Mouse (Mus musculus) gastrocnemius, postnatal 36 days (tissue): ENCODE measurements at regions not wholly inside any gene's neighbourhood (a gene's known extent, or its start where the extent isn't known, plus 50 kb on each side); places are given as distances from the start of the nearest gene placed in this dataset.
A peak's percentile ranks its signal among the peaks of the same experiment; 100 is the strongest.

ENCODE experiments used
- DNase-seq, 2 experiments: peaks; one replicate each; pipeline ENCODE4 v3.0.0; 2022
- intact Hi-C: fragments of 180-260 bp; cut with DNase I; formaldehyde crosslinking; loops from one replicate; pipeline ENCODE4 v1.15.1; 2025

- intact Hi-C loops: no loop called here
- no peak for DNase-seq
Measured at GRCm38 (mm10) chr13:51297231-51297880, 111.1 kb upstream of the S1pr3 start.

DNA sequence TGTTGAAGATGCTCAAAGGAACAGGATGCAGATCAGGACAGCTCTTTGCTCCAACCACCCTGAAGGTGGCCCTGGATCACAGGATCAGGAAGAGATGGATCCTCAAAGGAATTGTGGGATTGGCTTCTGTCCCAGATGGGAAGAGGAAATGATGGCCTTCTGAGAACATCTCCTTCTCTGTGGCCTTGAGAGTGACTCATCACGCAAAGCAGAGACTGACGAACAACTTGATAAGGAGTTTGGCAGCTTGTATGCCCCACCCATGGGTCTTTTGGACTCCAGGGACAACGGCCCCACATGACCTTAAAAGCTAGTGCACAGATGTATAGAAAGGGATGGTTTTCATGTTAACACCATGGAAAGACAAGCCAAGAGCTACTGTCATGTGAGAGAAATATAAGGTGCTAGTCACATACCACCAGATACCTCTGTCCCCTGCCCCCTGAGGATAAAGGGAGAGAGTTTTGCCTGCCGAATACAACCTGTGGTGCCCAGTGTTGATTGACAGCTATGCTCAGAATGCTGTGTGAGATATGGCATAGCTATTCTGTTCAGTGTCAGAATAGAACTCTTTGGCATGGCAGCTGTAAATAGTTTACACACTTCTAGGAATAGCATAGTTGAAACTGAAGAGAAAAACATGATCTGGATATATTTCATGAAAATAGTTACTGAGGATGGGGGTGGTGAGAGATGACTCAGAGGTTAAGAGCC, 109.2 kb upstream of the S1pr3 start:
- DNase-seq: peak in 1 of 2 experiments; percentile 12
- intact Hi-C loops: no loop called here

- intact Hi-C loops: no loop called here
- no peak for DNase-seq
Measured at GRCm38 (mm10) chr13:51301476-51301875, 107.0 kb upstream of the S1pr3 start.

DNA sequence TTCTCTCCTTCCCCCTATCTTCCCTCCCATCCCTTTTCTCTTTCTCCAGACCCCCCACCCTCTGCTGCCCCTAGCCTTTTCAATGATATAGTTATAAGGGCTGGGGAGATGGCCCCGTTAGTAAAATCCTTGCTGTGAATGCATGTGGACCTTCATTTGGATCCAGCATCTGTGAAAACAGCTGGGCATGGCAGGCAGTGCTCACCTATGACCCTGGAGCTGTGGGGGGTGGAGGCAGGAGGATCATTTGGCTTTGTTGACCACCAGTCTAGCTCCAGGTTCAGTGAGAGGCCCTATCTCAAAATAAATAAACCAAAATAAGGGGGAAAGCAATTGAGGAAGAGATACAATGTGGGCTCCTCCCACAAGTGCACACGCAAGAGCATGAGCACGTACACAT, 105.3 kb upstream of the S1pr3 start:
- no peak for DNase-seq
- intact Hi-C loops: no loop called here

- intact Hi-C loops: no loop called here
Measured at GRCm38 (mm10) chr13:51304631-51305030, 103.8 kb upstream of the S1pr3 start.

GRCm38 (mm10) chr13:51309446-51309845, 99.0 kb upstream of the S1pr3 start:
- intact Hi-C loops: no loop called here
- DNase-seq: no peak

More at GRCm38 (mm10) chr13:51304631-51305030, 103.8 kb upstream of the S1pr3 start:
- DNase-seq: no peak

- intact Hi-C loops: no loop called here
- DNase-seq: no peak
Measured at GRCm38 (mm10) chr13:51310041-51310440, 98.4 kb upstream of the S1pr3 start.

DNA sequence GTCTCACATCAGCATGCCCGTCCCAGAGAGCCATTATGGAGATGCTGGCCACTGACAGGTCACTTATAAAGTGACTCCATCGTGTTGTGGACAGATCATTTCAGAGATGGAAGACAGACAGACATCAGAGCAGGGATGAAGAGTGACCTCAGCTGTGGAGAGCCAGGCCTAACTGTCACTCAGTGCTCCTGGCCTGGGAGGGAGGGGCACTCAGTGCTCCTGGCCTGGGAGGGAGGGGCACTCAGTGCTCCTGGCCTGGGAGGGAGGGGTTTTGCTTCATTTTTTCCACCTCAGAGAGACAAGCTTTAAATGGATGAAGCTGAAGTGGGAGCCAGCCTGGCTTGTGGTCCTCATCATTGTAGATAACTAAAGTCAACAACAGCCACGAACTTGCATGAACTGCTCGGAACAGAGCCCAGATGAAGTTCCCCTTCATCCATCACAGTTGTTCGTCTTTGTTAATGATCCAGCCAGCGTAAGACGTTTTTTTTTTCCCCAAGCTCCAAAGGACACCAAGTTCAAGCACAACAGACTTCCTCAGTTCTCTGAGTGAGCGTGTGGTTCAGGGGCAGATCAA, 96.7 kb upstream of the S1pr3 start:
- intact Hi-C loops: no loop called here

GRCm38 (mm10) chr13:51313129-51313850, 95.1 kb upstream of the S1pr3 start:
- peak; percentile 63 to 69 for DNase-seq
- intact Hi-C loops: no loop called here

More for the DNA sequence above, 96.7 kb upstream of the S1pr3 start:
- DNase-seq: no peak

DNA sequence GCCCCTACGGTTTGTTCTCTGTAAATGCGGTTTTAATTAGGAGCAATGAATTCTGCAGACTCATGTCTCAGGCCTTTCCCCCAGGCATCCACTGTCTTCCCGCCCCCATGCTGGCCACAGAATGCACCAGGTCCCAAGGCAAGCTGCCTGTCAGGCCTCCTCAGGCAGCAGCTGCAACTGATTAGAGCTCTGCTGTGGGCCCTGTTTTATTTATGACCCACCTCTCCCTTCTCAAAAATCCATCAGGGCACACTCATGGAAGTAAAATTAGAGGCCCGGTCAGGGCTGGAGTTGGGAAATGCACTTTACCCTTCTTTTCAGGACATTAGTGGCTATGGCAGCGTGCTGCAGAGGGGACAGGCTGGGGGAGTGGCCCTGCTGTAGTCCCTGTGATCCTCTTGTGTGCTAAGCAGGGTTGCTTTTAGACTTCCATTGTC, 93.9 kb upstream of the S1pr3 start:
- peak; percentile 47 to 69 for DNase-seq
- intact Hi-C loops: no loop called here

- intact Hi-C loops: loop anchor here (5.0 kb wide), 1 partner anchor 92 kb away; the partner anchor contains the start of gene S1pr3
- DNase-seq: no peak
Measured at GRCm38 (mm10) chr13:51315008-51315778, 93.2 kb upstream of the S1pr3 start.

DNA sequence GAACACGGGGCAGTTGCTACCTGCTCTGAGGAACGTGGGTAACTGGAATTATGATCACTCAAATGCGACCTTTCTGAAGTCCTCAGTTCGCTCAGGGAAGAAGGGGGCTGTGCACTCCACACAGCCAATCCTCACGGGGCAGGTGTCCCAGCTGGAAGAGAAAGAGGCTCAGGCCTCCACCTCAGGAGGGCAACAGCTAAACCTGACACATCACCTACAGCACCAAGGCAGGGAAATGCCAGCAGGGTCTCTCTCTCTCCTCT, 92.7 kb upstream of the S1pr3 start:
- intact Hi-C loops: loop anchor here (5.0 kb wide), 1 partner anchor 92 kb away; the partner anchor contains the start of gene S1pr3
- no peak for DNase-seq

DNA sequence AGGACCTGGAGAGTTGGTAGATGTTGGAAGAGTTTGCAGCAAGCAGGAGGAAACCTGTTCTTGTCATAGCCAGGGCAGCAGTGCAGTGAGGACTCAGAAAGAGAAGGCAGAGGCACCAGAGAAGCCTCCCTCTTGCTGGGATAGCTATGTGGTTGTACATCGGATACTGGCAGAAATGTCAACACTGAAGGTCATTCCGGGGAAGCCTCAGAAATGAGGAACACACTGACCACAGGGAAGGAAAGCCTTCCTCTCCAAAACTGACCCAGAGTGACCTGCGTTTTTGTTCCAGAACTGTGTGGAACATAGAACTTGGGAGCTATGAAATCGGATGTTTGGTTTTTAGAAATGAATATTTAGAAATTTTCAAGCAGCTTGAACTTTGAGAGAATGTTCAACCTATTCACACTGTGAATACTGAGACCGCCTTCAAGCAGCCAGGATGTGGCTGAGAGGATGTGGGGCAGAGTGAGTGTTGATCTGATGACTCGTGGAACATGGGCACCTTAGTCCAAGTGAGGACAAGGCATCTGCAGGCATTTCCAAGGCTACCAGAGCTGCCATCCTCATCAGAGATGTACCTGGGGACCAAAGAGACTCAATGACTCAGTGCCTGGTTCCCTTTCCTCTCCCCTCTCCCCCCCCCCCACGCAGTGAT, 85.3 kb upstream of the S1pr3 start:
- DNase-seq: no peak
- intact Hi-C loops: no loop called here

DNA sequence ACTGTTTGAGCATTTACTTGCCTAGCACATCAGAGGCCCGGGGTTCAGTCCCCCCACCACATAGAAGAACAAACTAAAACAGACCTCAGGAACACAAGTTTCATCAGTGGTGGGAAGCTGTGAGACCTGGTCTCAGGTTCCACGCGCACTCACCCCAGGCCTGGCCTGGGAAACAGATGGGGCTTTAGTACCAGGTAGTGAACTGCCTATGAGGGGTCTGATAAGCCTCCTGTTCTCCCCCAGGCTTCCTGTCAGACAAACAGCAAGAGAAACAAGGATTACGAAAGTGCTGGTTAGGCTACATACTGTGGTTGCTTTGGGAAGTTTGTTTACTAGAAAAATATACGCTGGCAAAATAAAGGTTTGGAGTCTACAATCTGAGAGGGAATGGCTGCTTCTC, 83.7 kb upstream of the S1pr3 start:
- DNase-seq: no peak
- intact Hi-C loops: no loop called here

DNA sequence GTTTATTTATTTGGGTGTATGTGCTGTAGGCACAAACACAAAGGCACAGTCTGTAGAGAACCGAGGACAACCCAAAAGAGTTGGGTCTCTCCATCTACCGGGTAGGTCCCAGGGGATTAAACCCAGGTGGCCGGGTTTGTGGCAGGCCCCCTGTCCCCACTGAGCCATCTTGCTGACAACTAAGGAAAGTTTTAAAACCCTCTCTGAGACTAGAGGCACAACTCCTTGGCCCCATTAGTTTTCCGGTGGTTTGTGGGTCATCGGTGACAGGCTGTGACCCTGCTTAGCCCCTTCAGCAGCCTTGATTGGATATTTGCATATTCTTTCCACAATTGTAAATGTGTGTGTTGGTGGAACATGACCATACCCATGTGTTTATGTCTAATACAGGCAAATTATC, 83.1 kb upstream of the S1pr3 start:
- no peak for DNase-seq
- intact Hi-C loops: no loop called here

DNA sequence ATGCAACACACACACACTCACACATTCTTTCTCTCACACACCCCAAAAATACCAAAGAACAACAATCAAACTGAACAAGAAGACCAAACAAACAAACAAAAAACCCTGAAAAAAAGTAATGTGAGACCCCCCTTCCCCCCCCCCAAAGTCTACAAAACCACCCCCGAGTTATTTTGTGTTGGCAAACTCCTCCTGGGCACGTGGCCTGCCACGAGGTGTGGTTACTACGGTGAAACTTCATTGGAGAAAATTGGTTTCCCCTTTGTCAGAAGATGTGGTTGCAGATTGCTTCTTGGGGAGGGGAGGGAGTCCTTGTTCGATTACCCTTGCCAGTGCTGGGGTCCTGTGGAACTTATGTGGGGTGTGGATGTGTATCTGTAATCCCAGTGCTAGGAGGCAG, 82.3 kb upstream of the S1pr3 start:
- intact Hi-C loops: no loop called here
- DNase-seq: no peak

DNA sequence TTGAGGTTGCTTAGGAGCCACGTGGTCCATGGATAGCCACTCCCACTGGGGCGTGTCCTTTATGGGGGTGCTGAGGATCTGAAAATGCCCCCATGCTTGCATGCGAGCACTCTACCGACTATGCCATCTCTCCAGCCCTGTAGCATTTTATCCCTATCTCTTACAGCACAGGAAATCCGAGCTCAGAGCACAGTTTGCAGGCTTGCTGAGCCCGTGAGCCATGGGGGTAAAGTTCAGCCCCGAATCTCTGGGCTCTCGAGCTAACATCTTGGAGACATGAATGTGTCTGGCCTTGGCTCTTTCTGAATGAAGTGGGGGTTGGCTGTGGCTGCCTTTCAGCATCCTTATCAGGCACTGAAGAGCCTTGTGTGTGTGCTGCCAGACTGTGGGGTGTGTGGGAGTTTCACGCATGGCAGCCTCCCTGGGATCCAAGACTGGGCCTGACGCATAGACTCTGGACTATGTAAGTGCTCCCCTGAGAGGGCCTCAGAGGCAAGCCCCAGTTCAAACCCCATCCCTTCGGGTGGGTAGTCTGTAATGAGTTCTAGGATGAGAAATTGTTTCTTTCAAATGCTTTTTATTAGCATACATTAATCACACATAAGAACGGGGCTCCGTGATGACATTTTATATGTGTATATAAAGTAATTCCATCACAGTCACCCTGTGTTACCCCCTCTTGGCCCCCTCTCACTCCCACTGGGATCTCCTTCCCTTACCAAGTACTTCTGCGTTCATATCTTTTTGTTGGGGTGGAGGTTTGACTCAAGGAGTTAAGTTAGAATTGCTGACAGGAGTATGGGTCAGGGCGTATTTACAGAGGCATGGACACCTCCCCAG, 80.1 kb upstream of the S1pr3 start:
- DNase-seq: no peak
- intact Hi-C loops: no loop called here

DNA sequence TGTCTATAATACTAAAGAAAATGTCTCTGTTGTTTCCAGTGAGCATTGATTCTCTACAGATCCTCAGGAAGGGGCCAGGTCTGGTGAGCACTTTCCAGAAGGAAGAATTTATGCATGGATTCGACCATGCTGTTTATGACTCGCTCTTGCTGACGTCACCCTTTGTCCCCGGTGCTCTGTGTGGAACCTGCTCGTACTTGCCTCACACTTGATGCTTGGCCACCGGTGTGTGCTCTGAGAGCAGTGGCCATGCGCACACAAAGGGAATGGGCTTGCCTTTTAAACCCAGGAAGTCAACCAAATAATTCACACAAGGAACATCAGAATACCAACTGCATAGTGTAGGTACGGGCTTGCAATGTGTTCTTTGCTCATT, 79.5 kb upstream of the S1pr3 start:
- intact Hi-C loops: no loop called here

GRCm38 (mm10) chr13:51329717-51330116, 78.7 kb upstream of the S1pr3 start:
- intact Hi-C loops: no loop called here
- DNase-seq: no peak

More for the DNA sequence above, 79.5 kb upstream of the S1pr3 start:
- DNase-seq: no peak
